Mouse (Mus musculus): Measurements from ENCODE around the gene Esrrb. TPM values are rescaled to one million over a fixed set of nuclear protein-coding genes. Genes with fewer than 3 reads are reported as not detected.

Esrrb gene
- polyA plus RNA-seq, 1 experiment from 2014 or later: 0.13 TPM

- Histone ChIP-seq H3K9ac (ENCODE audit: low read length) (no peak overlapping the region), H3K4me1 (replicated peaks; ENCODE audit: control insufficient read depth, insufficient read depth, low read length) (no peaks in the 10 kb centered on the region), H3K27me3 (ENCODE audit: control insufficient read depth, insufficient read depth, low read length) (no peaks in the 10 kb centered on the region), H3K9me3 (ENCODE audit: control insufficient read depth, low read length) (no peaks in the 10 kb centered on the region), H3K4me2 (ENCODE audit: low read depth, low read length, severe bottlenecking) (no peak overlapping the region), H3K4me3 (ENCODE audit: low read depth, low read length) (no peak overlapping the region), H3K36me3 (ENCODE audit: control insufficient read depth, insufficient read depth, low read length) (no peaks in the 10 kb centered on the region), H3K27ac (ENCODE audit: low read depth, low read length) (no peak overlapping the region)
- ATAC-seq (replicated peaks; ENCODE audit: low FRiP score): no peak
- DNase-seq (ENCODE audit: low spot score): peak; percentile 47
- WGBS: 74% methylated on average over 6 of the region's 6 CpGs
Measured at GRCm38 (mm10) chr12:86508313-86508988, 147.5 kb downstream of the Esrrb start.

DNA sequence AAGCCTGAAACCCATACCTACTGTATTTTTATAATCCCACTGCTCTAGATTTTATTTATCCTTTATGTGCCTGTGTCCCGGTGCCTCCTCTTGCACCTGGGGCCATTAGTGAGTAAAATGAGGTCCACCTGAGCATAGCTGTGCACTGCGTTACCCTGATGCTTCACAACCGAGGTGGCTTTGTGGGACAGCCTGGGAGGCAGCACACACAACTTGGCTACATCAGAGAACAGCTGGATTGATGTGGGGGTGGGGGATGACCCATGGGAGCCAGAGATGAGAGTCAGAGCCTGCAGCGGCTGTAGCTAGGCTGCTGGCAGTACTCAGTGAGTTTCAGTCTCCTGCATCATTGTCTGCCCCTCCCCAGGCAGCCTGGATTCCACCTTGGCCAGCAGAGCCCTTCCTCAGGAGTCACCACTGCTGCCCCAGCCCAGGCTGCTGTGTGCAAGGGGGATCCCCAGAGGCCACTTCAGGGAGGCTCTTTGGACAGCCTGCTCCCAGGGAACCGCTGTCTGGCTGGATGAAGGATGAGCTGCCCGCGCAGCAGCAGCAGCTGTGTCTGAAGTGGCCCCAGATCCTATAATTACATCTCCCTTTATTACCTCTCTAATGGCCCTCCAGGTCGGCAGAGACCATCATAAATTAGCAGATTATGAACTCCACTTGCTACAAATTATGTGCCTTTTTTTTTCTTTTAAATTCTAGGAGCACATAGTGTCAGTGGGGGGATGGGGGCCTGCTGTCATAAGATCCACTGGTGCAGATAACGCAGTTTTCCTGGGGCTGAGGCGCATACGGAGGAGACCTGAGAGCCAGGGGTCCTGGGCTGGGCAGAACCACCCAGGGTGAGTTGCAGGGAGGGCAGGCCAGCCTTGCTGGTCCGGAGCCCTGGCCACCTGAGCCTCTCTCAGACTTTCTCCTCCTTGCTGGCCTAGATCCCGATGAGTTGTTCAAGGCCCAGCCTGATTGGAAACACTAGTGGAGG is 148.7 kb downstream of the Esrrb start:
- ATAC-seq (replicated peaks; ENCODE audit: low FRiP score): no peak
- no peak for DNase-seq (ENCODE audit: low spot score)
- no peaks in the 10 kb centered on the region for H3K36me3 ChIP-seq (ENCODE audit: control insufficient read depth, insufficient read depth, low read length)
- H3K27ac ChIP-seq (ENCODE audit: low read depth, low read length): no peak overlapping the region
- H3K9me3 ChIP-seq (ENCODE audit: control insufficient read depth, low read length): no peaks in the 10 kb centered on the region
- no peaks in the 10 kb centered on the region for H3K27me3 ChIP-seq (ENCODE audit: control insufficient read depth, insufficient read depth, low read length)
- no peak overlapping the region for H3K9ac ChIP-seq (ENCODE audit: low read length)
- H3K4me2 ChIP-seq (ENCODE audit: low read depth, low read length, severe bottlenecking): no peak overlapping the region
- no peaks in the 10 kb centered on the region for H3K4me1 ChIP-seq (replicated peaks; ENCODE audit: control insufficient read depth, insufficient read depth, low read length)
- 42% methylated on average over 13 of the region's 13 CpGs for WGBS
- no peak overlapping the region for H3K4me3 ChIP-seq (ENCODE audit: low read depth, low read length)

DNA sequence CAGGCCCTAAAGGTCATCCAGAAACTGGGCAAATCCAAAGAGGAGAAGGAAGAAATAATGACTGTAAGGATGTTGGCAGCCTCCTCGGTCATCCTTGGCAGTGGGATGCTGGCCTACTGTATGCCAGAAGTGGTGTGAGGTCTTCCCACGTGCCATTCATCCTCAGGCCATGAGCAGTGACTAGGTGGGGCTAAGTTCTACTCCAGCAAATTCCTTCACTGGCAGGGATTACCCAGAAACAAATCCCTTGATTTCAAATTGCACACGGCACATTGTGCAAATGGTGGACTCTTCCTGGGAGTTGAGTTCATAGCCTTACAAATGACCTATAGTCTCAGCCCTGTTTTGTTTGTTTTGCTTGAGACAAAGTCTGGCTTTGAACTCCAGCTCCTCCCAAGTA is 151.4 kb downstream of the Esrrb start:
- Histone ChIP-seq H3K4me3 (ENCODE audit: low read depth, low read length) (no peak overlapping the region), H3K4me2 (ENCODE audit: low read depth, low read length, severe bottlenecking) (no peak overlapping the region), H3K36me3 (ENCODE audit: control insufficient read depth, insufficient read depth, low read length) (no peaks in the 10 kb centered on the region), H3K27ac (ENCODE audit: low read depth, low read length) (no peak overlapping the region), H3K9me3 (ENCODE audit: control insufficient read depth, low read length) (no peaks in the 10 kb centered on the region), H3K9ac (ENCODE audit: low read length) (no peak overlapping the region), H3K4me1 (replicated peaks; ENCODE audit: control insufficient read depth, insufficient read depth, low read length) (no peaks in the 10 kb centered on the region), H3K27me3 (ENCODE audit: control insufficient read depth, insufficient read depth, low read length) (no peaks in the 10 kb centered on the region)
- WGBS: 82% methylated on average over 3 of the region's 3 CpGs
- ATAC-seq (replicated peaks; ENCODE audit: low FRiP score) (no peak), DNase-seq (ENCODE audit: low spot score) (no peak)

GRCm38 (mm10) chr12:86513596-86513995 is 152.7 kb downstream of the Esrrb start:
- Histone ChIP-seq H3K36me3 (ENCODE audit: control insufficient read depth, insufficient read depth, low read length) (no peaks in the 10 kb centered on the region), H3K4me1 (replicated peaks; ENCODE audit: control insufficient read depth, insufficient read depth, low read length) (no peaks in the 10 kb centered on the region), H3K9ac (ENCODE audit: low read length) (no peak overlapping the region), H3K27ac (ENCODE audit: low read depth, low read length) (no peak overlapping the region), H3K9me3 (ENCODE audit: control insufficient read depth, low read length) (no peaks in the 10 kb centered on the region), H3K4me2 (ENCODE audit: low read depth, low read length, severe bottlenecking) (no peak overlapping the region), H3K4me3 (ENCODE audit: low read depth, low read length) (no peak overlapping the region), H3K27me3 (ENCODE audit: control insufficient read depth, insufficient read depth, low read length) (no peaks in the 10 kb centered on the region)
- 87% methylated on average over 4 of the region's 4 CpGs for WGBS
- no peak for DNase-seq (ENCODE audit: low spot score)
- ATAC-seq (replicated peaks; ENCODE audit: low FRiP score): no peak

- ATAC-seq (replicated peaks; ENCODE audit: low FRiP score) (no peak), DNase-seq (ENCODE audit: low spot score) (no peak)
- Histone ChIP-seq H3K27ac (ENCODE audit: low read depth, low read length) (no peak overlapping the region), H3K9me3 (ENCODE audit: control insufficient read depth, low read length) (no peaks in the 10 kb centered on the region), H3K27me3 (ENCODE audit: control insufficient read depth, insufficient read depth, low read length) (no peaks in the 10 kb centered on the region), H3K36me3 (ENCODE audit: control insufficient read depth, insufficient read depth, low read length) (no peaks in the 10 kb centered on the region), H3K4me3 (ENCODE audit: low read depth, low read length) (no peak overlapping the region), H3K9ac (ENCODE audit: low read length) (no peak overlapping the region), H3K4me1 (replicated peaks; ENCODE audit: control insufficient read depth, insufficient read depth, low read length) (no peaks in the 10 kb centered on the region), H3K4me2 (ENCODE audit: low read depth, low read length, severe bottlenecking) (no peak overlapping the region)
- 74% methylated on average over 5 of the region's 5 CpGs for WGBS
Measured at GRCm38 (mm10) chr12:86516602-86517001, 155.7 kb downstream of the Esrrb start.

GRCm38 (mm10) chr12:86517721-86518120 is 156.8 kb downstream of the Esrrb start:
- WGBS: 55% methylated on average over 6 of the region's 6 CpGs
- DNase-seq (ENCODE audit: low spot score) (no peak), ATAC-seq (replicated peaks; ENCODE audit: low FRiP score) (no peak)
- Histone ChIP-seq H3K27ac (ENCODE audit: low read depth, low read length) (no peak overlapping the region), H3K4me2 (ENCODE audit: low read depth, low read length, severe bottlenecking) (no peak overlapping the region), H3K4me1 (replicated peaks; ENCODE audit: control insufficient read depth, insufficient read depth, low read length) (no peaks in the 10 kb centered on the region), H3K4me3 (ENCODE audit: low read depth, low read length) (no peak overlapping the region), H3K9me3 (ENCODE audit: control insufficient read depth, low read length) (no peaks in the 10 kb centered on the region), H3K27me3 (ENCODE audit: control insufficient read depth, insufficient read depth, low read length) (no peaks in the 10 kb centered on the region), H3K36me3 (ENCODE audit: control insufficient read depth, insufficient read depth, low read length) (no peaks in the 10 kb centered on the region), H3K9ac (ENCODE audit: low read length) (no peak overlapping the region)

- WGBS: 36% methylated on average over 18 of the region's 18 CpGs
- Histone ChIP-seq H3K4me2 (ENCODE audit: low read depth, low read length, severe bottlenecking) (no peak overlapping the region), H3K36me3 (ENCODE audit: control insufficient read depth, insufficient read depth, low read length) (no peaks in the 10 kb centered on the region)
Measured at GRCm38 (mm10) chr12:86518746-86519145, 157.8 kb downstream of the Esrrb start.

GRCm38 (mm10) chr12:86534283-86534682 is 173.4 kb downstream of the Esrrb start:
- Histone ChIP-seq H3K4me2 (ENCODE audit: low read depth, low read length, severe bottlenecking) (no peak overlapping the region), H3K4me3 (ENCODE audit: low read depth, low read length) (no peak overlapping the region), H3K9me3 (ENCODE audit: control insufficient read depth, low read length) (no peaks in the 10 kb centered on the region), H3K9ac (ENCODE audit: low read length) (no peak overlapping the region), H3K27me3 (ENCODE audit: control insufficient read depth, insufficient read depth, low read length) (no peaks in the 10 kb centered on the region), H3K36me3 (ENCODE audit: control insufficient read depth, insufficient read depth, low read length) (no peaks in the 10 kb centered on the region), H3K4me1 (replicated peaks; ENCODE audit: control insufficient read depth, insufficient read depth, low read length) (no peaks in the 10 kb centered on the region), H3K27ac (ENCODE audit: low read depth, low read length) (no peak overlapping the region)
- 77% methylated on average over 2 of the region's 2 CpGs for whole genome bisulfite sequencing
- DNase-seq (ENCODE audit: low spot score): no peak
- ATAC-seq (replicated peaks; ENCODE audit: low FRiP score): no peak

More at GRCm38 (mm10) chr12:86518746-86519145, 157.8 kb downstream of the Esrrb start:
- DNase-seq (ENCODE audit: low spot score): peak; percentile 57
- Histone ChIP-seq H3K4me1 (replicated peaks; ENCODE audit: control insufficient read depth, insufficient read depth, low read length) (no peaks in the 10 kb centered on the region), H3K9me3 (ENCODE audit: control insufficient read depth, low read length) (no peaks in the 10 kb centered on the region), H3K4me3 (ENCODE audit: low read depth, low read length) (no peak overlapping the region), H3K27me3 (ENCODE audit: control insufficient read depth, insufficient read depth, low read length) (no peaks in the 10 kb centered on the region), H3K9ac (ENCODE audit: low read length) (no peak overlapping the region), H3K27ac (ENCODE audit: low read depth, low read length) (no peak overlapping the region)
- no peak for ATAC-seq (replicated peaks; ENCODE audit: low FRiP score)
